Mouse (Mus musculus): Measurements from ENCODE around the gene Evx2.

Gene Evx2

DNA sequence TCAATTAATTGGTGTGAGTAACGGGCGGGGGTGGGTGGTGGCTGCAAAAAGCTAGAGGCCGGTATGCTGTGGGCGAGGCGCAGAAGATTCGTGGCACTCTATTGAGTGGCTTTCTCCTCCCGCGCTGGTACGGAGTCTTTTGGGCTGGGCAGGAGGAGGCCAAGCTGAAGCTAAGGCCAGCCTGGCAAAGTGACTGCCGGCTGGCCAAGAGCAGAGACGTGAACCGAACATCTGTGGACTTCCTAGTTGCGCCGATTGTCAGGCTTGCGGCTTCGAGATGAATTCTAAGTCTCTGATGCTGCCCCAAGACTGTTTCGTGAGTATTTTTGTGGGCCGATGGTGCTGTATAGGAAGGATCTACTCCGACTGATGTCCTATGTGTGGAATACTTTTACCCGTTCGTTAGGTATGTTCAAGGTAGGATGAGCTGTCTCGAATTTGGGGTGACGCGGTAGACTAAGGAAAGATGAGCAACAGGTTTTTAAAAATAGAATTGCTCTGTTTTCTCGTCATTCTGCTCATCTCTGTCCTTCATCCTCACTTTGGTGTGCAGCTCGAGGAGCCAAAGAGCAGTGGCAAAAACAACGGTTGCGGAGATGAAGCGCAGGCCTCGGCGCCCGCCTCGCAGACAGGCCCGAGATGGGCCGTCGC, 8.0 kb upstream of the Evx2 start:
- no peak for DNase-seq (ENCODE audit: low spot score in 2 of 2)

GRCm38 (mm10) chr2:74666411-74666810, 7.1 kb upstream of the Evx2 start:
- DNase-seq (ENCODE audit: low spot score in 2 of 2): no peak

- peak in 1 of 2 experiments; percentile 69 for DNase-seq (ENCODE audit: low spot score in 2 of 2)
Measured at GRCm38 (mm10) chr2:74663291-74663925, 4.1 kb upstream of the Evx2 start.

DNA sequence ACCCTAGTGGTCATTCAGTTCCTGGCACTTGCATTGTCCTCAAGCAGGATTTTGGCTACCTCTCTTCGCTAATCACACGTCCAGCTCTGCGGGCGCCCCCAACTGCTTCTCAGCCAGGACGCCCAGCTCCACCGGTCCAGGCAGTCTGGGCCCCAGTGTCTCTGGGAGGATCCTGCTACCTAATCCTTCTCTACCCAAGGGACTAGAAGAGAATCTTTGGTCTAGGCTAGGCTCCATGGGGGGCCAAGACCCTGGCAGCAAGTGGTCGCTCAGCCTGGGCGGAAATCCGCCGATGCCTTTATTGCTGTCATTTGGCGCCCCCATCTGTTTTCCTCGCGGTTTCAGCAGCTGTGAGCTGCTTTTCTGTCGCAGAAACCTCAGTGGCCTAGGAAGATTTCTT, 2.3 kb upstream of the Evx2 start:
- no peak for DNase-seq (ENCODE audit: low spot score in 2 of 2)

DNA sequence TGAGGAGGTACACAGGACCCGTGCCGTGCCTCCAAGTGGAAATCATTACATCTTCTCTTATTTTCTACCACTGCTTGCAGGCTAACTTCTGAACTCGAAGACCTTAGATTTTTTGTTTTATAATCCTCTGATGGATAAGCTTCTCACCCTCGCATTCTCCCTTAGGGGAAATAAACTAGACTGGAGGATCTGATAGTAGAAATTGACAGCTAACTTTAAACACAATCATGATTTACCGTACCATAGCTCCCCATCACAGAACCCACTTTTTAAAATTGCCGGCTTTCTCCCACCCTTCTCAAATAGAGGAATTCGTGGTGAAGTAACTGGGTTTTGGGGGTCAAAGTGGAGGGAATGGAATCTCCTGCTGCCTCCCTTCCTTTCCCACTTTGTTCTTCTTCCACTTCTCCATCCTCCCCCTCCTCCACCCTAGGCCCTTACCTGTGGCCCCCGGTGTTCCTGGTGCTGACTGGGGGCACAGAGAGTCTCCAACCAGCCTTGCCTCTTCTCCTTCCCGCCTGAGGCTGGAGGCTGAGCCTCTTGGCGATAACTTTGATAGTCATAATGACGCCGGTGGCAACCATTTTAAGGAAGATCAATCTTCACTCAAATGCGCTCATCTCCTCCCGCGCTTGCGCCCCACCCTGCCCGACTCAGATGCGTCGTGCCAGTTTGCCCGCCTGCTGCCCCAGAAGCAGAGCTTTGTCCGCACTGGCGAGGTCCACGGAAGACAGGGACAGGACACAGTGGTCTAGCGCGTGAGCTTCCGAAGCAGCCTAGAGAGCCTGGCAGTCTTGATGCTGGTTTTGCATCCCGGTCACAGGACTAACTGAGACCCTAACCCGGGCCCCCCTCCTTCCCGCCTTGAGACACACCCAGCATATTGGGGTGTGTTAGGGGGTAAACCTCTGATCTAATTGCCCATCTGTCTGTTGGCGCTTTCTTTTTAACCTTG, 1.3 kb upstream of the Evx2 start:
- DNase-seq (ENCODE audit: low spot score in 2 of 2): no peak

- no peak for DNase-seq (ENCODE audit: low spot score in 2 of 2)
Measured at GRCm38 (mm10) chr2:74658667-74659371, 538 bp downstream of the Evx2 start.

- no peak for DNase-seq (ENCODE audit: low spot score in 2 of 2)
Measured at GRCm38 (mm10) chr2:74658024-74658666, 1.2 kb downstream of the Evx2 start.

DNA sequence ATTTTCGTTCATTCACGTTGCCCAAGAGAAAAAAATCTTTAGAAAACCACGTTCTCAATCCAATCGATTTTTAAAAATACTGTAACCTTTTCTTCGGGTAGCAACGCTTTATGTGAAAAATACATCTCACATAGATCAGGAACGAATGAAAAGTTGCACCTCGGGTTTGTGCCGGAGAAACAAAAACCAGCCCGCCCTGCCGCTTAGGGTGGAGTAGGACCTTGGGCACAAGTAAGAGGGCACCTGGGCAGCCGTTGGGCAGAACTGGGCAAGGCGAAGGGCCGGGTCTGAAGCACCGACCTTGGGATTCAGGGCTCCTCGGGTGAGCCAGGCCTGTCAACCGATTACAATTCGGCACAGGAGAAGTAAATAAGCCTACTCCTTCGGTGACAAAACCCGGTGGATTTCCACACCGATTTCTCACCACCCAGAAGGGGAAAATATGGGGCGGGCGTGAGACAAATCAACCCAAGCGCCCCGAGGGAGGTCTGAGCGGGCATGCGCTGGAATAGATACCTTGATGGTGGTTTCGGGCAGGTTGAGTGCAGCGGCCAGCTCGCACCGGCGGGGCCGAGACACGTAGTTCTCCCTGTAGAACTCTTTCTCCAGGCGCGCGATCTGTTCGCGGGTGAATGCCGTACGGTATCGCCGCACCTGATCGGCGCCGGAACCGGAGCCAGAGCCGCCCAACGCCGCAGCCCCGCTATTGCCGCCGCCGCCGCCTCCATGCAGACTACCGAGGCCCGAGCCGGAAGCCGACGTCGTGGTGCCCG, 1.9 kb downstream of the Evx2 start:
- DNase-seq (ENCODE audit: low spot score in 2 of 2): no peak

- DNase-seq (ENCODE audit: low spot score in 2 of 2): no peak
Measured at GRCm38 (mm10) chr2:74656632-74657021, 2.7 kb downstream of the Evx2 start.

DNA sequence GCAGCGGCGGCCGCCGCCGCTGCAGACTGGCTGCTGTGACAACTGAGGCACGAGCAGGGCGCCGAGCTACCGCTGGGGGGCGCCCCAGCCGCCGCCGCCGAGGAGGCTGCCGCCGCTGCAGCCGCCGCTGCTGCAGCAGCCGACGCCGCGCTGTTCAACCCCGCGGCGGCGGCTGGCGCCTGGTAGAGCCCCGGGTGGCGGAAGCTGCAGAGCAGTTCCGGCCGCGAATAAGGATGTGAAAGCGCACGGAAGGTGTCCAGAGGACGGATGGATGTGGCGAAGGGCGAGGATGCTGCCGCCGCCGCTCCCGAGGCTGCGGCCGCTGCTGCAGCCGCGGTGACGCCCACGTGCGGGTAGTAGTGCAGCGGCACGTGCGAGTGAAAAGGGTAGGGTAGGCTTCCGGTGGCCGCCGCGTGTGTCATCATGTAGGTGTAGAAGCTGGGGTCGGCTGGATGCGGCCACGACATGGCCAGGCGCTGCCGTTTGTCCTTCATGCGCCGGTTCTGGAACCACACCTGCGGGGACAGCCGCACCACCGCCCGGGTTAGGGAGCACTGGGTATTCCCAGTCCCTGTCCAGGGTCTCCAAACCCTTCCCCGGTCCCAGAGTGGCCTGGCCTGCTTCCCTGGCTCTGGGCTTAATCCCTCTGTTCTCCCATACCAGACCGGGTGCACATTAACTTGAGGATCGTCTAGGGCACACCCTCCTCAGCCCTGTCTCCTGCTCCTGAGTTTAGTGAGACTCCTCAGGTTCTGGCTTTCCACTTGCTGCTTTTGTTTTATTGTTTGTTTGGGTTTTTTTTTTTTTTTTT, 3.3 kb downstream of the Evx2 start:
- no peak for DNase-seq (ENCODE audit: low spot score in 2 of 2)

DNA sequence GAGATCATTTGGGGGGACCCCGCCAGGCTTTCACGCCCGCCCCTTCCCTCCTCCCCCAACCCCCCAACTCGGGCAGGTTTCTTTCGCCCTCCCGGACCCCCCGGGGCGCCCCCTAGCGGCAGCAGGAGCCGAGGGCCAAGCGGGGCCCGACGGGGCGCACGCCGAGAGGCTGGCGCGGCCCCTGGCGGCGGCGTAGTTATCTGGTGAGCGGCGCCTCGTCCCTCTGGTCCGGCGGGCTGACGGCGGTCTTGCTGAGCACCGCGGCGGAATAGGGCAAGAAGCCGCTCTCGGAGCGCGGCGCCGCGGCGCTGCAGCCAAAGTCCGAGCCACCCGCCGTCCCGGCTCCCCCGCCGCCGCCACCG, 4.0 kb downstream of the Evx2 start:
- DNase-seq (ENCODE audit: low spot score in 2 of 2): no peak

- no peak for DNase-seq (ENCODE audit: low spot score in 2 of 2)
Measured at GRCm38 (mm10) chr2:74654743-74655419, 4.5 kb downstream of the Evx2 start.

DNA sequence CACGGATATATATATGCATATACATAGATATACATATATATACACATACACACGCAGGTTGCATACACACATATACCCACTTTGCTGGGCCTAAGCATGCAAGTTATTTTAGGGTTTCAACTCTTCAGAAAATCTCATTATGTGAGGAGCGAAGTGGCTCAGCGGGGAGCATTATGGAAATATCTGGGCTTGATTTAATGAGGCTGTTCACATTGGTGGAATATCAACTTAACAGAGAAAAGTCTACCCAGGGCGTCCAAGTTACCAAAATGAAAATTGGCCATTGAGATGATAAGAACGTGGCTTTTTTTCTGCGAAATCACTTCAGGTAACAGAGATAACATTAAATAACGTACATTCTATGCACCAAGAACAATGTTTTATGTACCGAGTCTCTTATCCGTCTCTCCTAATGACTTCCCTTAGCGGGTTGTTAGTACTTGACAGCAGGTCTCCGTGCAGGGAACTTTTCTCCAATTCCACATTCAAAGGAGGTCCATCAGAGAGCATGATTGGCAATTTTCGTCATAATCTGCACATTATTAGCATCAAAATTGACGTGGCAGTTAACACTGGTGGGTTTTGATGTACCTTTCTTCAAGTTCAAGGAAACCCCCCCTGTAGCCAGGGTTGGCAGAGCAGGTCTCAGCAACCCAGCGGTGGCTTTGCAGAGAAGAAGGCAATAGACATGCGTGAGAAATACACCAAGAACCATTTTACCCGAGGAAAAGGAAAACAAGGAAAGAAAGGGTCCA, 5.4 kb downstream of the Evx2 start:
- DNase-seq (ENCODE audit: low spot score in 2 of 2): no peak

- DNase-seq (ENCODE audit: low spot score in 2 of 2): no peak
Measured at GRCm38 (mm10) chr2:74652996-74653340, 6.4 kb downstream of the Evx2 start.

DNA sequence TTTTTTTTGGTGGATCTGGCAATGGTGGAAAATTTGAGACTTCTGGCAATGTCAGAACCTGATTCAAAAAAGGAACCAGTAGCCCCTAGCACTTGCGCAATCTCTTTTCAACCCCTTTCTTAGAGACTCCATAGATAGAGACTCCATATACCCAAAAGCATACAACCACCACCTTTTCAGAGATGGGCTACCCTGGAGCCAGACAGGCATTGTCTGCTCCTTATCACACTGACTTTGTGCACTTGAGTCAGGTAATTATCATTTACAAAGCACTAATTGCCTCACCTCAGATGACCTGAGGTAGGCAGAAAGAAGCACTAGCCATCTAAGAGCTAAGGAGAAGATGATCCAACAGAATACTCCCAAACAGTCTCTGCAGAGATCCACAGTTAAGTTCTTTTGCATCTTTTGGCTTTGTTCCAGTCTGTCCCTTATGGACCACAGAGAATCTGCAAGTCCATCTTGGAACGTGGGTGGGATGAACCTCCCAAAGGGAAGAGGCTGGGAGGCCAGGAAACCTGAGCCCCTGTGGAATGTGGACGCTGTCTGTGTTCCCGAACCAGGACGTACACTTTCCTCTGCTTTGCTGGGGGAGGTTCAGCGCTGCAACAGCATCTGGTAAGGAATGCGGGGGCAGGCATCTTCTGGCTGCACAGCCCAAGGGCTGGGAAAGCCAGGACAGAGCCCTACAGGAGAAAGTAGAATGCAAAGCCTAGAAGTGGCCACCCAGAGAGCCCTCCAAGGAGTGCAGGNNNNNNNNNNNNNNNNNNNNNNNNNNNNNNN, 12.1 kb downstream of the Evx2 start:
- no peak for DNase-seq (ENCODE audit: low spot score in 2 of 2)

DNA sequence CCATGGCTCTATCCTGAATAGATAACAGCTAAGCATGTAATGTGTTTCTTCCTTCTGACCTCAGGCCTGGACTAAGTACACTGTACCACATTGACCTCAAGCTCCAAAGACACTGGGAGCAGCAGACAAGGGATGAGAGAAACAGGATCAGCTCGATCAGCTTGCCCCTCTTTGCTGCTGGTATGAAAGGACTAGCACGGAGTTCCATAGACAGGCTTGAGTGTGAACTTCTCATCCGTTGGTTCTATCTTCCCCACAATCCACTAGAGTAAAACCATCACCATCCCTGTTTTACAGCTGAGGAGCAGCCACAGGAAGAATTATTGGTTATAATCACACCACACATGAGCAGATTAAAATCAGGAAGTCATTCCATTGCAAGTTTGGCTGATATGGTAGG, 13.7 kb downstream of the Evx2 start:
- no peak for DNase-seq (ENCODE audit: low spot score in 2 of 2)

- DNase-seq (ENCODE audit: low spot score in 2 of 2): no peak
Measured at GRCm38 (mm10) chr2:74642431-74642830, 16.9 kb downstream of the Evx2 start.

GRCm38 (mm10) chr2:74635412-74635811, 23.9 kb downstream of the Evx2 start:
- no peak for DNase-seq (ENCODE audit: low spot score in 2 of 2)
